Mouse (Mus musculus) intestine, embryonic 14.5 days (tissue): ENCODE results near the gene Zdhhc13. TPM values are rescaled to one million over a fixed set of nuclear protein-coding genes. Genes with fewer than 3 reads are reported as not detected.

Experiments used
- ATAC-seq: fragments of 200-750 bp; cut with Nextera tagmentation; replicated peaks from 2 replicates; pipeline ENCODE4 v1.8.0; 2017; ENCODE audit warnings: low read depth, moderate number of reproducible peaks, moderate TSS enrichment, moderate library complexity; ENCODE audit not compliant: low FRiP score, low TSS enrichment
- DNase-seq: peaks from one replicate; pipeline ENCODE4 v3.0.0-alpha.2; 2018; ENCODE audit warnings: low spot score
- H3K27ac ChIP-seq: fragments of 300-500 bp; sonication (generic); 2 replicates; pipeline ENCODE4 v1.5.1; 2014; ENCODE audit warnings: low read depth, mild to moderate bottlenecking, control low read depth
- H3K27me3 ChIP-seq: fragments of 300-500 bp; sonication (generic); replicated peaks from 2 replicates; pipeline ENCODE4 v1.6.1; 2014; ENCODE audit warnings: low read length, control low read depth; ENCODE audit not compliant: control insufficient read depth, insufficient read depth
- H3K36me3 ChIP-seq: fragments of 300-500 bp; sonication (generic); 2 replicates; pipeline ENCODE4 v1.6.1; 2014; ENCODE audit warnings: low read length, control low read depth; ENCODE audit not compliant: control insufficient read depth, insufficient read depth
- H3K4me1 ChIP-seq: fragments of 300-500 bp; sonication (generic); replicated peaks from 2 replicates; pipeline ENCODE4 v1.6.1; 2014; ENCODE audit warnings: low read length, control low read depth, mixed read lengths; ENCODE audit not compliant: control insufficient read depth, insufficient read depth
- H3K4me2 ChIP-seq: fragments of 300-500 bp; sonication (generic); 2 replicates; pipeline ENCODE4 v1.6.1; 2014; ENCODE audit warnings: low read length
- H3K4me3 ChIP-seq: fragments of 300-500 bp; sonication (generic); 2 replicates; pipeline ENCODE4 v1.5.1; 2014; ENCODE audit warnings: low read depth, low read length, control low read depth, mixed read lengths
- H3K9ac ChIP-seq: fragments of 300-500 bp; sonication (generic); 2 replicates; pipeline ENCODE4 v1.6.1; 2014; ENCODE audit warnings: mild to moderate bottlenecking, low read length
- H3K9me3 ChIP-seq: fragments of 300-500 bp; sonication (generic); 2 replicates; pipeline ENCODE4 v1.6.1; 2016; ENCODE audit warnings: low read length, control low read depth; ENCODE audit not compliant: control insufficient read depth
- WGBS: fragments of 180-500 bp; shearing (Covaris S2); extraction: QIAGEN DNeasy Blood & Tissue Kit; methylation state at CpG from one replicate; pipeline ENCODE4 v1.1.7; 2014; 5-methylcytosine and 5-hydroxymethylcytosine counted together
- polyA plus RNA-seq: library from polyadenylated mRNA; unstranded; fragments of >200 nt; fragmentation: Nextera tagmentation; extraction: Ambion mirVana; gene quantifications from 2 replicates; pipeline ENCODE4 v1.2.1, GENCODE M21; 2014

The Zdhhc13 gene
- polyA plus RNA-seq, 1 experiment from 2014 or later = 39.0 TPM

DNA sequence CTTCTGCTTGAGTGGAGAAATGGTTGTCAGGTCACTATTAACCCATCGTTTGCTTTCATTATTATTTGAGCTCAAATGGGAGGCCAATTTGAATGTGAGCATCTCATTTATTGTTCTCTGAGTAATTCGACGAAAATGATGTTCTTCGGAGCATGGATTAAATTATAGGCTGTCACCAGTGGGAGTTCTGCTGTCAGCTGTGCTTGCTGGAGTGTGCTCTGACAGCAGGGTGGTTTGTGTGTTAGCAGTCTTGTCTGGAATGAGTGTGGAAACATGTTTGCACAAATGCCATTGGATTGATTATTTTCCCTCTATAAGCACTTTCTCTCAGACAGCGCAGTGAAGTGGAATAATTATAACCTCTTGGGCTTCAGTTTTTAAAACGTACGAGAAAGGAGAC, 14.6 kb downstream of the Zdhhc13 start:
- DNase-seq = no peak

DNA sequence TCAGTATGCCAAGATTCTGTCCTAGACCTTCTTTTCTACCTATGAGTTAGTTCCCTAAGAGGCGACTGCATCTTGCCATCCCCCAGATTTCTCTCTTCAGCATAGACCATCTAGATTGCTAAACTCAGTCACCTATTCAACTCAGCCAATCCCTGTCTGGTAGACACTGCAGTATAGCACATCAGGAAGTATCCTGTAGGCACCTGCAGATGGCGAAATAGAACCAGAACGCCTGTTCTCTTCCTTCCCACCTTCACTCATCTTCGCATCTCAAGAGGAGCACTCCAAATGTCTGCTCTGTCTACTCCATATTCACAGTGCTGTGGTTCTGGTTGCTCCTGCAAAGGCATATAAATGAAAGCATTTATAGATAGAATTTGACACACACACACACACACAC, 17.8 kb downstream of the Zdhhc13 start:
- ATAC-seq (no peak), DNase-seq (no peak)
- Histone ChIP-seq H3K9me3 (no peaks in the 10 kb centered on the region), H3K36me3 (peaks cover 77% of the 10 kb centered on the region), H3K27ac (no peak overlapping the region), H3K4me2 (no peak overlapping the region), H3K4me1 (no peaks in the 10 kb centered on the region), H3K9ac (no peak overlapping the region), H3K4me3 (no peak overlapping the region), H3K27me3 (no peaks in the 10 kb centered on the region)
- 89% methylated on average over 4 of the region's 4 CpGs for WGBS

More for the DNA sequence above, 14.6 kb downstream of the Zdhhc13 start:
- H3K9ac ChIP-seq = no peak overlapping the region
- no peak for ATAC-seq
- no peaks in the 10 kb centered on the region for H3K9me3 ChIP-seq
- peaks cover 71% of the 10 kb centered on the region for H3K36me3 ChIP-seq
- no peak overlapping the region for H3K4me2 ChIP-seq
- no peaks in the 10 kb centered on the region for H3K4me1 ChIP-seq
- H3K27me3 ChIP-seq = no peaks in the 10 kb centered on the region
- no peak overlapping the region for H3K4me3 ChIP-seq
- 91% methylated on average over 7 of the region's 7 CpGs for WGBS
- no peak overlapping the region for H3K27ac ChIP-seq

DNA sequence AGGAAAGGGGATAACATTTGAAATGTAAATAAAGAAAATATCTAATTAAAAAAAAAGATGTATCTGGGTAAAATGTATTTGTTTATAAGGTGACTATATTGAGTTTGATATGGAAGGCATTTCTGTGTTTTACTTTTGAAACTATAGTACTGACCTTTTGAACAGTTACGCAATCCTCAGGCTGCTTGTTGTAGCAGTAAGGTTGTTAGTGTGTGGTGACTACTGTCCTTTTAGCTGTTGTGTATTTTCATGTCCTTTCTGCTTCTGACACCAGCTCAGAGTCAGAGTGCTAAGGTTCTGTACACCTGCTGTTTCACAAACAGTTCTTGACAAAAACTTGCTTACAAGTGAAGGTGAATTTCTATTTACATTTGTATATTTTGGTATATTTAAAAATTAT, 21.8 kb downstream of the Zdhhc13 start:
- ATAC-seq (no peak), DNase-seq (no peak)
- Histone ChIP-seq H3K4me2 (no peak overlapping the region), H3K9ac (no peak overlapping the region), H3K4me1 (no peaks in the 10 kb centered on the region), H3K9me3 (no peaks in the 10 kb centered on the region), H3K27ac (no peak overlapping the region), H3K4me3 (no peak overlapping the region), H3K36me3 (peaks cover 57% of the 10 kb centered on the region), H3K27me3 (no peaks in the 10 kb centered on the region)
- WGBS = 100% methylated on average over 1 of the region's 1 CpGs

DNA sequence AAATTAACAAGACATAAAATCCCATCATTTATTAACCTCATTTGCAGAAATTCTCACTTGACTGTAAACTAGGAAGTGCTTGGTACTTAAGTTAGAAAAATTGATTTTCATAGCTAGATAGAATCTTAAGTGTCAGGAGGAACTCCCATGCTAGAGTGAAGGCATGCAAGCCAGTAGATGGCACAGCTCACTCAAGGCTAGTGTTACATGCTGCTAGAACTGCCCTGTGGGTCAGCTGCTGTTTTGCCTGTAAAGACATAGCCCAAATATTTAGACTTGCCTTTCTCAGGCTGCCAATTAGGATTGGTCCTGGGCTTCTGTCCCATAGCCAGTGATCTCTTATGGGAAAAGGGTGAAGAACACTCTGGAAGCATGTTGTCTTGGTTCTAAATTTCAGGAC, 23.6 kb downstream of the Zdhhc13 start:
- Histone ChIP-seq H3K9me3 (no peaks in the 10 kb centered on the region), H3K4me1 (no peaks in the 10 kb centered on the region), H3K27me3 (no peaks in the 10 kb centered on the region), H3K9ac (no peak overlapping the region), H3K27ac (no peak overlapping the region), H3K4me3 (no peak overlapping the region), H3K36me3 (peaks cover 57% of the 10 kb centered on the region), H3K4me2 (no peak overlapping the region)
- no peak for DNase-seq
- no peak for ATAC-seq

DNA sequence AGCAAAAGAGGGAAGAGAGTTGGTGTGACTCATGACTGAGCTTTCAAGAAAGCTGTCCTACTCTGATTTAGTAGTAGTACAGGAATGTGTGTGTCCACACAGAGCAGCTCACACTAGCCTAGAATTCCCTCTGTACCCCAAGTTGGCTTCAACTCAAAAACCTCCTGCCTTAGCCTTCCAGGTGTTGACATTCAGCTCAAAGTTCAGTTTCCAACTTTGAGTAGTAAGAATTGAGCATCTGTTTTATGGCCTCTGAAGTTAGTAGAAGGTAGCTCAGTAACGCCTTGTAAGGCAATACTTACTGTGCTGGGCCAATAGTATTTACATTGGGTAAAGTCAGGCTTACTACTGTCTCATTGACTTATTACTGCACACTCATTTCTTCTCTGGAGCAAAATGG, 24.8 kb downstream of the Zdhhc13 start:
- H3K4me2 ChIP-seq = no peak overlapping the region
- no peaks in the 10 kb centered on the region for H3K4me1 ChIP-seq
- DNase-seq (no peak), ATAC-seq (no peak)
- H3K27me3 ChIP-seq = no peaks in the 10 kb centered on the region
- peaks cover 57% of the 10 kb centered on the region for H3K36me3 ChIP-seq
- H3K27ac ChIP-seq = peak overlapping the region; percentile 54; the same call in 1 of the 2 replicates
- 52% methylated on average over 1 of the region's 1 CpGs for WGBS
- H3K9me3 ChIP-seq = no peaks in the 10 kb centered on the region
- H3K9ac ChIP-seq = no peak overlapping the region
- no peak overlapping the region for H3K4me3 ChIP-seq

DNA sequence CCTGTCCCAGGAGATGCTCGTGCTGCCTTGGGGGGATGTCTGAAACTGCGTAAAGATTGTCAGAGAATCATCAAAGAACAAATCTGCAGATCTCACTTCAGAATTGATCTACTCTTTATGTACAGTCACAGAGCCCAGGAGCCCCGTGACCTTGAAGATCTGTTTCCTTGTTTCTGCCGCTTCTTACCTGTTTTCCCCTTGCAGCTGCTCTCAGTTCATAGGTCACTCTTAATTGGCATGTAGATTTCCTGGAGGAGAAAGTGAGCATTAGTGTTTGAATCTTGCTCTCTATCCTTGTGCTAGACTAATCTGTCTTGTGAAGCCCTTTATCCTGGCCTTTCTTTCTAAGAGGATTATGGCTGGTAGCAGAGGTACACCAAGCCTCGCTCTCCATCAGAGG, 32.9 kb downstream of the Zdhhc13 start:
- Histone ChIP-seq H3K27ac (no peak overlapping the region), H3K9ac (no peak overlapping the region), H3K27me3 (no peaks in the 10 kb centered on the region), H3K9me3 (no peaks in the 10 kb centered on the region), H3K4me2 (no peak overlapping the region), H3K4me3 (no peak overlapping the region), H3K4me1 (no peaks in the 10 kb centered on the region), H3K36me3 (peaks cover 88% of the 10 kb centered on the region)
- DNase-seq (no peak), ATAC-seq (no peak)
- 84% methylated on average over 5 of the region's 5 CpGs for WGBS

DNA sequence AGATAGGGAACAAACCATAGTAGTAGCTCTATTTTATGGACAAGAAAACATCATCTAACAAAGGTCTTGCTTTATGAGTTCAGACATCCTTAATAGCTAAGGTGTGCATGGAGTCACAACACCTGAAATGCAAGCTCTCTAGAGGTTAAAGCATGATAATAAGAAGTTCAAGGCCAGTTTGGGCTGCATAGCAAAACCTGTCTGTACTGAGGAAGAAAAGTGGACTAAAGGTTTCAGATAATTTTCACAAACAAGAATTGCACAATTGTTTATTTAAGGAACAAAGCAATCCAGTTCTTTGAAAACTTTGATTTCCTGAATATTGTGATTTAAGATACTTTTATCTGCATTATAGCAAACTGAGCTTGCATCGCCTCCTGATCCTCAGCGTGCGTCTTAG, 34.8 kb downstream of the Zdhhc13 start:
- Histone ChIP-seq H3K4me2 (no peak overlapping the region), H3K9me3 (no peaks in the 10 kb centered on the region), H3K4me1 (no peaks in the 10 kb centered on the region), H3K27me3 (no peaks in the 10 kb centered on the region), H3K36me3 (peaks cover 83% of the 10 kb centered on the region), H3K9ac (no peak overlapping the region), H3K4me3 (no peak overlapping the region), H3K27ac (no peak overlapping the region)
- no peak for DNase-seq
- ATAC-seq = no peak
- 97% methylated on average over 3 of the region's 3 CpGs for WGBS

DNA sequence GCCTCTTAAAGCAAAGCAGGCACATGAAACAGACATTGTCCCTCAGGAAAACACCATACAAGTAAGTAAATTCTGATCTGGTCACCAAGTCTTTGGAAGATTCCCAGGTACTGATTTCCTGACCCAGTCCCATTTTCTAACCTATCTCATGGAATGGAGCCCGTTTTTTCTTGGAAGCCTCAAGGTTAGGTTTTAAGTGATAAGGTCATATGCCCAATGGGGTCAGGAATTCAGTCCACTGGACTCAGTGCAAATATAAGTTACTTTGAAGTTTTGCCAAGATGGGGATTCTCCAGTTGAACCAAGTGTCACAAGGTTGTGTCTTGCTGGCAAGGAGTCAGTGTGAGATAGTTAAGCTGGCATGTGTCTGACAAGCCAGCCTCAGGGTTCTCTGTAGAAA, 35.9 kb downstream of the Zdhhc13 start:
- no peak overlapping the region for H3K9ac ChIP-seq

DNA sequence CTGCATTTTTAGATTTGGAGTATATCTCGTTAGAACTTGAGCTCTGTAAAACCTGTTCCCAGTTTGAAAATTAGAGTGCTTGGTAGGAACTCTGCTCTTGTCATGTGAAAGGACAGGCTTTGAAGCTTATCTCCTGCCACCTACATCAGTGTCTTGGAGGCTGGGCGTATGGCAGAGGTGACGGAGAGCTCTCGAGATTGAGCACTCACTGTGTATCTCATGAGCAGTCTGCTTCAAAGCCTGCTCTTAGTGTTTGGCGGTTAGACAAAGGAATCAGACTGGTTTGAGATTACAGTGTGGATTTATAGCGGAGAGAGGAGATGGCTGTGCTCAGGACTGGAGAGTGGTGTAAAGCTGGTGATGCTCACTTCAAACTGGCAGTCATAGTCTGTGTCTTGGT, 36.4 kb downstream of the Zdhhc13 start:
- Histone ChIP-seq H3K27me3 (no peaks in the 10 kb centered on the region), H3K36me3 (peaks cover 68% of the 10 kb centered on the region), H3K9ac (no peak overlapping the region), H3K4me2 (no peak overlapping the region), H3K27ac (no peak overlapping the region), H3K9me3 (no peaks in the 10 kb centered on the region), H3K4me1 (no peaks in the 10 kb centered on the region), H3K4me3 (no peak overlapping the region)
- DNase-seq (no peak), ATAC-seq (no peak)
- 90% methylated on average over 6 of the region's 6 CpGs for WGBS

More for the DNA sequence above, 35.9 kb downstream of the Zdhhc13 start:
- no peaks in the 10 kb centered on the region for H3K27me3 ChIP-seq
- DNase-seq (no peak), ATAC-seq (no peak)
- no peaks in the 10 kb centered on the region for H3K4me1 ChIP-seq
- H3K4me3 ChIP-seq = no peak overlapping the region
- WGBS = 92% methylated on average over 1 of the region's 1 CpGs
- H3K4me2 ChIP-seq = no peak overlapping the region
- H3K36me3 ChIP-seq = peaks cover 73% of the 10 kb centered on the region
- no peaks in the 10 kb centered on the region for H3K9me3 ChIP-seq
- H3K27ac ChIP-seq = no peak overlapping the region
